Mouse (Mus musculus) small intestine, adult 2 months (tissue): ENCODE measurements around the gene Dnajc17. TPM values are rescaled to one million over a fixed set of nuclear protein-coding genes. Genes with fewer than 3 reads are reported as not detected.

Source experiments
- H3K27ac ChIP-seq: fragments of 200-500 bp; 2 replicates; pipeline ENCODE4 v1.5.1; 2012; ENCODE audit warnings: low read depth, low read length, control low read depth, inconsistent platforms; ENCODE audit not compliant: insufficient read depth
- H3K27me3 ChIP-seq: fragments of 200-500 bp; 2 replicates; pipeline ENCODE4 v1.6.1; 2012; ENCODE audit warnings: mild to moderate bottlenecking, moderate library complexity, low read length, inconsistent platforms; ENCODE audit not compliant: control insufficient read depth, insufficient read depth
- H3K36me3 ChIP-seq: fragments of 200-500 bp; 2 replicates; pipeline ENCODE4 v1.6.1; 2012; ENCODE audit warnings: mild to moderate bottlenecking, low read length, control low read depth, inconsistent platforms; ENCODE audit not compliant: control insufficient read depth, insufficient read depth
- H3K4me1 ChIP-seq: fragments of 200-500 bp; 2 replicates; pipeline ENCODE4 v1.6.1; 2012; ENCODE audit warnings: low read length, inconsistent platforms, mixed read lengths; ENCODE audit not compliant: control insufficient read depth, insufficient read depth, insufficient read length
- H3K4me3 ChIP-seq: fragments of 200-500 bp; 2 replicates; pipeline ENCODE4 v1.5.1; 2012; ENCODE audit warnings: low read depth, mild to moderate bottlenecking, control low read depth, inconsistent platforms, low read length, moderate library complexity
- CTCF ChIP-seq: fragments of 200-500 bp; IDR thresholded peaks from 2 replicates; pipeline ENCODE4 v1.5.1; 2012; ENCODE audit warnings: low read depth, mild to moderate bottlenecking, control low read depth, inconsistent platforms, low read length, moderate library complexity, mixed read lengths; ENCODE audit not compliant: insufficient replicate concordance, insufficient read length; ENCODE audit errors: extremely low read depth
- POLR2A ChIP-seq: fragments of 200-500 bp; IDR thresholded peaks from 2 replicates; pipeline ENCODE4 v1.6.1; 2012; ENCODE audit warnings: low read depth, mild to moderate bottlenecking, control low read depth, inconsistent platforms, low read length, moderate library complexity
- WGBS: fragments of 180-500 bp; shearing (Covaris S2); methylation state at CpG from one replicate; pipeline ENCODE4 v1.1.7; 2018; 5-methylcytosine and 5-hydroxymethylcytosine counted together
- polyA plus RNA-seq: library from polyadenylated mRNA; depleted of rRNA; stranded (reverse); fragments of >200 nt; gene quantifications from 2 replicates; pipeline ENCODE4 v1.2.3, GENCODE M21; 2012

Dnajc17 gene
- polyA plus RNA-seq, 1 experiment: 2.9 TPM

DNA sequence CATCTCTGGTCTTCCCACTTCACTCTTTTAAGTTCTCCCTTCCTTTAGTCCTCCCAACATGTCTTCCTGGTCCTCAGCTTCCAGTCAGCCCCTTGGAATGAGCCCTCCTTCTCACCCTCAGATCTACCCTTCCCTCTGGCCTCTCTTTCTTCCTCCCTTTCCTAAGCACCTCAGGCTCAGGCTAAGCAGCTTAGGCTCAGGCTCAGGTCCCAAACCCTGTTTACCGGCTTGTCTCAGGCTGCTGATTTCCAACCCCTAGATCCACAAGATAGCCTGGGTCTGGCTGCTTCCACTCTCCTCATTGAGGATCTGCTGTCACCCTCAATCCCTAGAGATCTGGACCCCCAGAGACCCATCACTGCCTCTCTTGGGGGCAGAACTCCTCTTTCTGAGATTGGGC is 10.5 kb downstream of the Dnajc17 start:
- Histone ChIP-seq H3K27ac (no peak overlapping the region), H3K36me3 (no peaks in the 10 kb centered on the region), H3K4me3 (no peak overlapping the region), H3K27me3 (no peaks in the 10 kb centered on the region), H3K4me1 (peaks cover 8% of the 10 kb centered on the region; the same call in 1 of the 2 replicates)
- no peak for TF ChIP-seq CTCF
- TF ChIP-seq POLR2A: no peak
- WGBS: 71% methylated on average over 1 of the region's 1 CpGs

DNA sequence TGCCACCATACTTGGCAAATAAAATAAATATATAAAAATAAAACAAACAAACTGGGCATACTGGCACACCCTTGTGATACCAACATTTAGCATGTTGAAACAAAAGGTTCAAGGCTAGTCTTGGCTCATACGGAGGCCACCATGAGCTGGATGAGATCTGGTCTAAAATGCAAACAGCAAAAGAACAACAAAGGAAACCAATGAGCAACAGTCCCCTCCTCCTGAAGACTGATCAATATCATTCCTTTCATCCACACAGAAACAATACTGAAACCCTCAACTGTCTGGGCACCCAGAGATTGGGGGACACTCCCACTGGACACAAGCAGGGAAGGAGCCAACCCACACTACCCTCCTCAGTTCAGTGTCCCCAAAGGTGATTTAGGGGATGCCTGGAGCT is 11.1 kb downstream of the Dnajc17 start:
- H3K4me1 ChIP-seq: 0 out of 2 replicates have a peak, but pooled peaks cover 6% of the 10 kb centered on the region
- no peaks in the 10 kb centered on the region for H3K27me3 ChIP-seq
- H3K4me3 ChIP-seq: no peak overlapping the region
- 47% methylated on average over 1 of the region's 1 CpGs for WGBS
- no peak overlapping the region for H3K27ac ChIP-seq
- no peak for TF ChIP-seq CTCF
- no peak for TF ChIP-seq POLR2A
- no peaks in the 10 kb centered on the region for H3K36me3 ChIP-seq

DNA sequence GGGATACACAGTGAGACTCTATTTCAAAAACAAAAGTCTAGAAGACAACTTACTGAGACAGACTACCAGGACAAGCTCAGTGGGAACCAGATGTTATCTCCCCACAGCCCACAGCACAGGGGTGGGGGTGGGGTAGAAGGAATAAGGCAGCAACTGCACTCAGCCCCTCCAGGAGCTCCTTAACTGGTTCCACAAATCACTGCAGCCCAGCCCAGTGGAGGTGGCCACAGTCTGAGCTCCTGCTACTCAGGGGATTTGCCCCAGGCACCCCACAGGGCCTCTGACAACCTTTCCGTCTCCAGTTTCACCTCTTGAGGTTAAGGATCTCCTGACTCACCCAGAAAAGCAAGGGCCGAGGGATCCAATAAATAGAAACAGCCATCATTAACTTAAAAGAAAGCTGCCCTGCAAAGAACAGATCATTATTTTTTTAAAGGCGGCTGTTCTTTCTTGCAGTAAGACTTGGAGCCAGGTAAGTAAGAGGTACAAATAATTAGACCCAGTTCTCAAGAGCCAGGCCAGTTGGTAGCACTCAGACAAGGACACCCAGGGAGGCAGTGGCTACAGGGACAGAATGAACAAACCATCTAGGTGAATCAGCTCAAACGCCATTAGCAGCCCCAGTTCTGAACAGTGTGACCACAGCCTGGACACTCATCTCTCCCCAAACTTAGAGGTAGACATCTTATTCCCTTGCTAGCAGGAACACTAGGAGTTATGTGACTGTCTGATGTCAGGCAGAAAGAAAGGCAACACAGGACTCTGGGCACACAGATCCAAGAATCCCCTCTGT is 12.1 kb downstream of the Dnajc17 start:
- 84% methylated on average over 4 of the region's 4 CpGs for WGBS
- H3K27ac ChIP-seq: no peak overlapping the region
- H3K27me3 ChIP-seq: no peaks in the 10 kb centered on the region
- H3K36me3 ChIP-seq: no peaks in the 10 kb centered on the region
- TF ChIP-seq CTCF (no peak), POLR2A (no peak)
- H3K4me1 ChIP-seq: 0 out of 2 replicates have a peak, but pooled peaks cover 6% of the 10 kb centered on the region
- H3K4me3 ChIP-seq: no peak overlapping the region

DNA sequence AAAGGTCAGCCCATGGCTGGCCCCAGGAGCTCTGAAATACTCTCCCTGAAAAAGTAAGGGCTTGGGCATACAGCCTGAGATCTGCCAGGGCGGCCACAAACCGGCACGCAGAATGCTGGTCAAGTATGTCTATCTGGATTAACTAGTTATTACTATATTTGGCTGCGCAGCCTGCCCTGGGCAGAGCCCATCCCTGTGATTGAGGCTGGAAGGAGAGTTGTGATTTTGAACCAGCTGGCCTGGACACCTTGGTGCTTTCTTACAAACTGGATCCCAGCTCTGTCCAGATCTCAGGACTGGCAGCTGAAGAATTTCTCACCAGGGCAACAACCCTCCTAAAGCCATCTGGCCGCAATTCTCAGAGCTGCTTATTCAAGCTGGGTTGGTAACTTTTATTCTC is 14.5 kb downstream of the Dnajc17 start:
- TF ChIP-seq CTCF (no peak), POLR2A (no peak)
- H3K27me3 ChIP-seq: no peaks in the 10 kb centered on the region
- no peak overlapping the region for H3K27ac ChIP-seq
- H3K36me3 ChIP-seq: no peaks in the 10 kb centered on the region
- H3K4me3 ChIP-seq: no peak overlapping the region
- 0 out of 2 replicates have a peak, but pooled peaks cover 6% of the 10 kb centered on the region for H3K4me1 ChIP-seq
- WGBS: 87% methylated on average over 5 of the region's 5 CpGs

DNA sequence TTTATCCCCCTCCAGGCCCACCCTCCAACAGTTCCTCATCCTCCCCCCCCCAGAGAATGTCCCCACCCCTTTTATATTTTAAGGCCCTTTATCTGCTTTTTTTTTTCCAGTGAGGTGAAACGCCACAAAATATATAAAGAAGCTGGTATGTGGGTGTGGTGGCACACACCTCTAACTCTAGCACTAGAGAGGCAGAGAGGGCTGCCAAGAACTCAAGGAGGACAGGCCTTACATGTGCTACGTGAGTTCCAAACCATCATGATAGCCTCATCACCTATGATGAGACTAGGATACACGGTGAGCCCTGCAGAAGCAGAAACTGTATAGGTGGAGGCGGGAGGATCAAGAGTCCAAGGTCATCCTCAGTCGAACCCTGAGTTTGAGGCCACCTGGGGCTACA is 17.6 kb downstream of the Dnajc17 start:
- 0 out of 2 replicates have a peak, but pooled peaks cover 6% of the 10 kb centered on the region for H3K4me1 ChIP-seq
- no peaks in the 10 kb centered on the region for H3K27me3 ChIP-seq
- WGBS: 65% methylated on average over 5 of the region's 5 CpGs
- TF ChIP-seq CTCF (no peak), POLR2A (no peak)
- no peaks in the 10 kb centered on the region for H3K36me3 ChIP-seq
- H3K27ac ChIP-seq: no peak overlapping the region
- H3K4me3 ChIP-seq: no peak overlapping the region

DNA sequence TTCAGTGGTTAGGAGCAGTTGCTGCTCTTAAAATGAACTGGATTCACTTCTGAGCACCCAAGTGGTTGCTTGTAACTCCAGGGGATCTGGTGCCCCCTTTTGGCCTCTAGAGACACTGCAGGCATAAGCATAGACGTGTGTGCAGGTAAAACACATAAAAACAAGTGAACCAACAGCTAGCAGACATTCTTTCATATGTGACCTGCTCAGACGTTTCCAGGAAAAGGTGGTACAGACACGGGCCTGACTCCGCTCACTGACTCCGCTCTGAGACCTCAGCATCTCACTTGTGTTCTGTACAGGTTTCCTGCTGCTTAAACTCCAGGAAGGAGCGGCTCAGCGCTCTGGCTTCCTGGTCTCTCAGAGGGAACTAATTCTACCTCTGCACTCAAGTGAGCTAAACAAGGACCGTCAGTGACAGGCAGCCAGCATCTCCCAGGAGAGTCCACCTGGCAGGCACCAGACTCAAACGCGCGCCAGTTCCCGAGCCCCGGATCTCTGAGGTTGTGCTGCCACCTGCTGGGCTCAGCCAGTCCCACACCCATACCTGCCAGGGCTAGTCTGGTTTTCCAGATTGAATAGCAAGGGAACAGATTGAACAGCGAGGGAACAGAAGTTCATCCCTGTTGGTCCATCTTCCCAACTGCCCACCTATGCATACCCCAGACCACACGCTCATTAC is 19.4 kb downstream of the Dnajc17 start:
- H3K4me3 ChIP-seq: peak overlapping the region; percentile 51
- H3K27ac ChIP-seq: no peak overlapping the region
- peaks cover 3% of the 10 kb centered on the region; the same call in 1 of the 2 replicates for H3K36me3 ChIP-seq
- no peaks in the 10 kb centered on the region for H3K27me3 ChIP-seq
- H3K4me1 ChIP-seq: 0 out of 2 replicates have a peak, but pooled peaks cover 5% of the 10 kb centered on the region
- TF ChIP-seq POLR2A (no peak), CTCF (peak; percentile 88)
- 3% methylated on average over 15 of the region's 15 CpGs for WGBS

DNA sequence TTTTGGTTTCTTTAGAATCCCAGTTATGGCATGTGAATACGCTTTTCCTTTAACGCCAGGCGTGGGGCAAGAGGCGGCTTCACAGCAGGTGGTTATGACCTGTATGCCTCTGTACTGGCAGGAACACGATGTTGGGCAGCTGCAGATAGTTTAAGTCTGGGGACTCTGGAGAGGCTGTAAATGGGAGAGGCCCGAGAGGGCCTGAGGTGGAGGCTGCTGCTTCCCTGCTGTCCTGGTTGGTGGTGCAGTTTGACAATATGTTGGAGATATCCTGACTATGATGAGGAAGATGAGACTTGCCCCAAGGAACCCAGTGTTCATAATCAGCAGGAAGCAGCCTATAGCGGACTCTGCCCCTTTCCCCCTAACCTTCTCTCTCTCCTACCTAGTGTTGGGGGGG is 25.7 kb downstream of the Dnajc17 start:
- 86% methylated on average over 7 of the region's 7 CpGs for WGBS
- no peak overlapping the region for H3K27ac ChIP-seq
- H3K4me1 ChIP-seq: no peaks in the 10 kb centered on the region
- no peak for TF ChIP-seq CTCF
- no peak for TF ChIP-seq POLR2A
- no peaks in the 10 kb centered on the region for H3K27me3 ChIP-seq
- H3K36me3 ChIP-seq: peaks cover 21% of the 10 kb centered on the region
- no peak overlapping the region for H3K4me3 ChIP-seq

DNA sequence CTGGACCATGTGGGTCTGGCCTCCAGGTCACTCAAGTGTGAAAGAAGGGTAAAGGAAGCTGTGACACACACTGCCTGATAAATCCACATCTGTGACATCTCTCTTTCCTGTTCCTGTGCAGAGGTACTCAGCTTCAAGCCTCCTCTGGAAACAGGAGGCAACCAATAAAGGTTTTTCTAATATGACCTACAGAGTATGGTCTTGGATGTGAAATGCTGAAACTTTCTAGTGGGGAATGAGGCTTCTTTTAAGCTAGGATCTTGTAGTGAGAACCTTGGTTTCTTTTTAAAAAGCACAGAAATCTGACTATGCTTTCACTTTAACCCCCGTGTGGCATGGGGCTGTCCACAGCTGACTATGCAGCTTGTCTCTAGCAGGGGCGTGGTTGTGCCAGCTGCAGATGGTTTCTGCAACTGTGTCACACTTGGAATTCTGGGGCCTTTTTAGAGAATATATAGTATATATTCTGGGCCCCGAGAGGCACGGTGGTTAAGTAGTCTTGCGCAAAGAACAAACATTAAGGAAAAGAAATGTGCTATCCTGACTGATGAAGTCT is 31.1 kb downstream of the Dnajc17 start:
- Histone ChIP-seq H3K27me3 (no peaks in the 10 kb centered on the region), H3K4me1 (peaks cover 35% of the 10 kb centered on the region), H3K27ac (no peak overlapping the region), H3K4me3 (no peak overlapping the region), H3K36me3 (peaks cover 13% of the 10 kb centered on the region)
- 67% methylated on average over 5 of the region's 5 CpGs for WGBS
- TF ChIP-seq CTCF (no peak), POLR2A (no peak)
